Mouse (Mus musculus): ENCODE results near the gene Tnnt1.

GRCm38 (mm10) chr7:4539019-4539418 is 22.8 kb upstream of the Tnnt1 start:
- no peak for TF ChIP-seq POLR2A (IDR thresholded peaks at IDR 0.05; ENCODE audit: low read depth, low read length)
- no peak for TF ChIP-seq CTCF (IDR thresholded peaks at IDR 0.05; ENCODE audit: borderline replicate concordance, insufficient read depth, low read length)
